Mouse (Mus musculus) neutrophil, adult 5-6 weeks (primary cell): Measurements from ENCODE around the gene Blnk. TPM values are rescaled to one million over a fixed set of nuclear protein-coding genes. Genes with fewer than 3 reads are reported as not detected.
A peak's percentile ranks its signal among the peaks of the same experiment; 100 is the strongest.

ENCODE experiments used
- ATAC-seq: fragments of 151-379, 151-347 bp; 2 replicates; pipeline ENCODE4 v1.8.0; 2017; ENCODE audit warnings: mild to moderate bottlenecking, moderate TSS enrichment; ENCODE audit not compliant: insufficient number of reproducible peaks, poor library complexity, low FRiP score, severe bottlenecking; ENCODE audit errors: extremely low read depth
- total RNA-seq: library from RNA; stranded (forward); fragments of 200-1000 nt; gene quantifications from 2 replicates; pipeline ENCODE4 v1.2.3, GENCODE M21; 2017

Blnk gene
- total RNA-seq, 1 experiment from 2014 or later: 203 TPM

GRCm38 (mm10) chr19:41007326-41007725 lies 13.0 kb upstream of the Blnk start:
- ATAC-seq: no peak

- ATAC-seq: no peak
Measured at GRCm38 (mm10) chr19:41006621-41007020, 12.3 kb upstream of the Blnk start.

- no peak for ATAC-seq
Measured at GRCm38 (mm10) chr19:41003694-41004315, 9.5 kb upstream of the Blnk start.

- ATAC-seq: peak; percentile 31; the same call in 1 of the 2 replicates
Measured at GRCm38 (mm10) chr19:40999569-40999968, 5.2 kb upstream of the Blnk start.

- no peak for ATAC-seq
Measured at GRCm38 (mm10) chr19:40998469-40999170, 4.3 kb upstream of the Blnk start.

- ATAC-seq: no peak
Measured at GRCm38 (mm10) chr19:40996722-40997121, 2.4 kb upstream of the Blnk start.

- peak; percentile 33 for ATAC-seq
Measured at GRCm38 (mm10) chr19:40995449-40996401, 1.4 kb upstream of the Blnk start.

- ATAC-seq: no peak
Measured at GRCm38 (mm10) chr19:40994911-40995310, 576 bp upstream of the Blnk start.

- ATAC-seq: no peak
Measured at GRCm38 (mm10) chr19:40993356-40993755, 979 bp downstream of the Blnk start.

- ATAC-seq: no peak
Measured at GRCm38 (mm10) chr19:40992517-40993044, 1.8 kb downstream of the Blnk start.

- no peak for ATAC-seq
Measured at GRCm38 (mm10) chr19:40992096-40992495, 2.2 kb downstream of the Blnk start.

- ATAC-seq: no peak
Measured at GRCm38 (mm10) chr19:40991626-40992025, 2.7 kb downstream of the Blnk start.

GRCm38 (mm10) chr19:40990781-40991343 lies 3.5 kb downstream of the Blnk start:
- ATAC-seq: no peak

GRCm38 (mm10) chr19:40989961-40990600 lies 4.3 kb downstream of the Blnk start:
- ATAC-seq: no peak

- no peak for ATAC-seq
Measured at GRCm38 (mm10) chr19:40988856-40989255, 5.5 kb downstream of the Blnk start.

- no peak for ATAC-seq
Measured at GRCm38 (mm10) chr19:40984536-40984935, 9.8 kb downstream of the Blnk start.

GRCm38 (mm10) chr19:40980671-40981070 lies 13.7 kb downstream of the Blnk start:
- no peak for ATAC-seq

GRCm38 (mm10) chr19:40978026-40978425 lies 16.3 kb downstream of the Blnk start:
- peak; percentile 66; the same call in 1 of the 2 replicates for ATAC-seq
